Mouse (Mus musculus) layer of hippocampus, postnatal 36 days (tissue): Measurements from ENCODE around the gene Fam57a. TPM values are rescaled to one million over a fixed set of nuclear protein-coding genes. Genes with fewer than 3 reads are reported as not detected.

Experiments used
- DNase-seq, 2 experiments: peaks; one replicate each; pipeline ENCODE4 v3.0.0; 2022
- total RNA-seq, 2 experiments: library from RNA; stranded (reverse); gene quantifications; 2 replicates each; pipeline ENCODE4 v1.2.3; 2021

The Fam57a gene
- 10 to 100 TPM; 18.4 to 20.9 TPM for total RNA-seq

DNA sequence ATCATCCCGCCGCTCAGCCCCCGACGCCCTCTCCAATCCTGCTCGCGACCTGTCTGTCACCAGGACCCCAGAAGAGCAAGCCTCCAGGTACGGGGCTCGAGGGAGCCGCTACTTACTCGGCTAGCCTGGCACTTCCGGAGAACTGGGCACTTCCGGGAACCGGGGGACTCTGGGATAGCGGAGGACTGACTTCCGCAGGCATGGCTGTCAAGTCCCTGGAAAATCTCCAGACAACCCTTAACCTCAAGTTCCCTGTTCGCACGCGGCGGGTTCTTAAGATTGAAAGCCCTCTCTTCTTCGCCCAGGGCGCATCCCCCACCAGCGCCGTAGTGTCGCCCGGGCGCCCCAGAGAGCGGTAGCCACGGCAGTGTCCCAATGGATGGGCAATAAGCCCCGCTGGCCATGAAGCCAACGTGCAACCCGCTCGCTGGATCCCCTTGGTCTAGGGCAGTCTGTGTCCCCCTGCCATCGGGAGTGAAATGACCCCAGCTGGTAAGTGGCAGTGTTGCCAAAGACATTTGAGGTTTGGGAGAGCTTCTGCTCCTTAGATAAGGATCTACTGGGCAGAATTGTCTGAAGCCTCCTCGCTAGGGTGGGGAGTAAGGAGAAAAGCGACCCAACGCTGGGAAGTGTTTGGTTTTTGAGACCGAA is at the start of gene Fam57a, which contains the start of gene Vps53:
Gene Fam57a, plus strand, starts transcription at position 177 of the 651 bp plus-strand sequence.
Gene Vps53, minus strand, starts transcription at position 153 of the 651 bp plus-strand sequence.
- peak; percentile 89 to 91 for DNase-seq

DNA sequence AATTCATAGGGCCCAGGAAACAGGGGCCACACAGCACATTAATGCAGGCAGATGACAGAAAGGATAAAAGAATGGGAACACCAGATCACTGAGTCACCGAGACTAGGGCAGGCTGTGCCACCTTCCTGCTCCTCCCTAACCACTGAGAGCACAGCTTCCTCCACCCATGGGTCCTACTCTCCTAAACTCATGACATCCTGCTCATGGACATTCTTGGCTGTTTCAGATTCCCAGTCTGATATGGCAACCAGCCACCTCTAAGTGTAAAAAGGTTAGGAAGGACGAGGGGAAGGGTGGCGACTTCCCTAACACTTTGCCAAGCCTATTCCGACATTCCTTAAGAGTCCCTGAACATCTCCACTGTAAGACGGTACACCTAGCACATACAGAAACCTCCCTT is 48.6 kb upstream of the Fam57a start:
- no peak for DNase-seq

DNA sequence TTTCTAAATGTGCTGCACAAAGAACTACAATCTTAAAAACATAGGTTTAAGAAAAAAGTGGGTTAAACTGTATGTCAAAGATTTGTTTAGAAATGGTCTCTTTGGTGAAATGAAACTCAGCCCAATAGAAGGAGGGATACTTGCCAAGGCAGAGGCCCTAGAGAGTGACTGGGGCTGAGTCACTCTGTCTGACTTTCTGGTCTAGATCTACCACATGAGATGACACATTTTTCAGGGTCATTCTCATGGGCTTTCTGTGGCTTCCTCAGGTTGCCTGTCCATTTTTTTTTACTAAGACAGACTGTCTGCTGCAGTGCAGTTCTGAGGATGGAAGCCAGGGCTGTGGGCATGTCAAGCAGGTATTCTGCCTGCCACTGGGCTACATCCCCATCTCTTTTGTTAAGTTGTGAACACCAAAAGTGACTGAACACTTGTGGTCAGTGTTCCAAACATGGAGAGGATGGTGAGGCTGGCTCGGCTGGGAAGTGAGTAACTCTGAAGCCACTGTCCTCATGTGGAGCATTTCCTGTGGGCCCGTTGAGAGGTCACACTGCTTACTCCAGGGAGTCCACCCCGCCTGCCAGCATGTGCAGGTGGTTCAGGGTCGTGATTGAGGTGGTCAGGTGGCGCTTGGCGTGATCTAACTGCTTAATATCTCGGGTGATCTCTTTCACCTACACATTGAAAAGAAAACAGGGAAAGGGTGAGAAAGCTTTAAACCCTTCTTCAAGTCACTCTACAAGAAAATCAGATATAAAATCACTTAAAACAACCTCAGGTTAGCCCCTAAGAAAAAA is 43.6 kb upstream of the Fam57a start:
- no peak for DNase-seq

DNA sequence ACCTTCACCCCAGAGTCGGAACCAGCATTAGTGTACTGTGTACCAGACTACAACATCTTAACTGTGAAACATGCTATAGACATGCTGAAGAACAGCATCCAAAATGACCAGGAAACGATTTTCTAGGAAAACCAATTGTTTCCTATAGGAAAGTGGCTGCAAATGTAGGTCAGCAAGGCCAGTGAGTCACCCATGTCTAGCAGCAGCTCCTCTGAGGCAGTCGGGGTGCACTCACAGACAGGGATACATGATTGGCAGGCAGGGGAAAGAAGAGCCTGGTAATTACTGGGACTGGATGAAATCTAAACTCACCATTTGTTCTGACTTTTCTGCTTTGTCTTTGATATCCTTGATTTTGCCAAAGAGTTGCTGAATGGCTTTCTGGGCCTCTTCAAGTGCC is 41.5 kb upstream of the Fam57a start:
- DNase-seq: no peak

GRCm38 (mm10) chr11:76144386-76144785 is 35.1 kb upstream of the Fam57a start:
- DNase-seq: no peak

- DNase-seq: no peak
These were observed 34.3 kb upstream of the Fam57a start for GRCm38 (mm10) chr11:76145169-76145568.

- no peak for DNase-seq
These were observed 33.1 kb upstream of the Fam57a start for GRCm38 (mm10) chr11:76146187-76147010.

- peak in 1 of 2 experiments; percentile 7 for DNase-seq
These were observed 31.1 kb upstream of the Fam57a start for GRCm38 (mm10) chr11:76148055-76149008.

DNA sequence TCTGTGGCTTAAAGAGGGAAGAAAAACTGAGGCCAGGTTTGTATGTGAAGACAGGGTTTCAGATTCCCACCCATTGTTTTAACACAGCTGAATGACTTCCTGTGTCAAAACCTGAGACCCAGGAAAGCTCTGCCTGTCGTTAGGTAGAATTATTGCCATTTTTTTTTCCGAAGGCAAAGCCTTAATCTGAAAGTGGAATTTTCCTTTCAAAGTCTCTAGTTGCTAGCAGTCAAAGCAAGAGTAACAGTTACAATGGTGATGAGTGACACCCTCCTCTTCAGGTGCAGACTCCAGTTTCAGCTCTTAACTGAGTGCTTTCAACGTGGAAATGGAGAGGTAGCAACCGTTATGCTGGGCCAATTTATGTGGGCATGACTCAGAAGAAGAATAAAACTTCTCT is 28.5 kb upstream of the Fam57a start:
- DNase-seq: no peak

DNA sequence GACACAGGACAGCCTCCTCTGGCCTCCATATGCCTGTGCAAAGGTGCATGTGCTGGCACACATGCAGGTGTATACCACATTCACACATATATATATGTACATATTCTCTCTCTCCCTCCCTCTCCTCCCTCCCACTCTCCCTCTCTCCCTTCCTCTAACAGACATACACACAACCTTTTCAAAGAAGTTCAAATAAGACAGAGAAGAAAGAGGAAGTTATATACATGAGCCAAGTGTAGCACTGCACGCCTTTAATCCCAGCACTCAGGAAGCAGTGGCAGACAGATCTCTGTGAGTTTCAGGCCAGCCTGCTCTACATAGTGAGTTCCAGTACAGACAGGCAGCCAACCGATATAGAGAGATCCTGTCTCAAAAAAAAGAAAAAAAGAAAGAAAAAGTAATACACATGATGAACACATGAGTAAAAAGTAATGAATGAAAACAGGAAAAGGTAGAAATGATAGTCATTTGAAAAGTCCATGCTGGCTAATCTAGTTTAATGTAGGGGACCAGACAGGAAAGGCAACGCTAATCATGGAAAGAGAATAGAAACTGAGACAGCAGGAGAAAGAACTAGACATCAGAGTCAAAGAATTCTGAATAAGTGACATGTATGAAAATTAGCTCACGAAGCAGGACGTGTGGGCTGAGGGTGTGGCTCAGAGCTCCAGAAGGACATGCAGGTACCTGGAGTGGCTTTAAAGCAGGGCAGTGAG is 26.1 kb upstream of the Fam57a start:
- DNase-seq: no peak

- no peak for DNase-seq
These were observed 25.3 kb upstream of the Fam57a start for GRCm38 (mm10) chr11:76154200-76154599.

GRCm38 (mm10) chr11:76154861-76155260 is 24.6 kb upstream of the Fam57a start:
- no peak for DNase-seq

GRCm38 (mm10) chr11:76158375-76158774 is 21.1 kb upstream of the Fam57a start:
- no peak for DNase-seq

DNA sequence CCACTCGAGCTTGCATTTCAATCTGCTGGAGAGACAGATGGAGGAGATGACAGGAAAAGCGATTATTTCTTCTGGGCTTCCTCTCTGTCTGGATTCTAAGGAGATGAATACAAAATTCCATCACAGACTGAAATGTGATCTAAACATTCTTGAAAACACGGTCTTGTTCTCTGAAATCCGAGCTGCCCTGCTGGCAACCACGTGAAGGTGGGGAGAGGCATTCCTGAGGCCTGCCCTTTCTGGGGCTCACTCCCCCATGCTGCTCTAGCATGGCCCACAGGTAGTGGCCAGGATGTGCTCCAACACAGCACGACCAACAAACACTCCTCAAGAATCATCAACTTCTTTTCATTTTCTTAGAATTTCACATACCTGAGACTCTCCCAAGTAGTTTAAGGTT is 19.2 kb upstream of the Fam57a start:
- DNase-seq: no peak

GRCm38 (mm10) chr11:76166657-76167056 is 12.8 kb upstream of the Fam57a start:
- peak in 1 of 2 experiments; percentile 15 for DNase-seq

DNA sequence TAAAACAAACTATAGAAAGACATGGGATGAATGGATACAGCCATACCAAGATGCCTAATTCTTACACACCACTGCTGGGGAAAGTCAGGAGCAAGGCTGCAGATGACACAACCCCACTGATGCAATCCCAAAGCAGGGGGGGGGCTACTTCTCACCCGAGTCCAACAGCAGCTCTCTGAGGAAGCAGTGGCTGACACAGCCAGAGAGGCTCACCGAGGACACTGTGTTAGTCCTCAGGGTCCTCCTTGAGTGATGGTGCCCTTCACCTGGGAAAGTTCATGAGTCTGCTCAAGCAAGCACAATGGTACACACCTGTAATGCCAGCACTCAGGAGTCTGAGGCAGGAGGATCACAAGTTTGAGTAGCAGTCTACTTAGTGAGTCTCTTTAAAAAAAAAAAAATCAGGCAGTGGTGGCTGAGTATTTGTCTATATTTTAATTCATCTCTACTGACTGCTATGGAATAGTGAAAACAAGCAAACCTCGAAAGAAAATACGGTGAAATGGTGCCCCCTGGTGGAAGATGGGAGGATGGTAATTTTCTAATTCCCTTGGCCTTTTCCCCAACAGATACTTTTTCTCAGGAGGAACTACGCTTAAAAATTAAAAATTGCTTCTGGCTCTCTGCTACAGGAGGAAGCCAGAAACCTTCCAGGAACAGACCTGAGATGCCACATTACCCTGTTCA is 12.2 kb upstream of the Fam57a start:
- peak; percentile 56 to 73 for DNase-seq

GRCm38 (mm10) chr11:76168976-76169375 is 10.5 kb upstream of the Fam57a start:
- DNase-seq: no peak

GRCm38 (mm10) chr11:76170207-76170606 is 9.3 kb upstream of the Fam57a start:
- DNase-seq: no peak

GRCm38 (mm10) chr11:76178726-76179494 is 561 bp upstream of the Fam57a start:
- peak; percentile 36 to 48 for DNase-seq

DNA sequence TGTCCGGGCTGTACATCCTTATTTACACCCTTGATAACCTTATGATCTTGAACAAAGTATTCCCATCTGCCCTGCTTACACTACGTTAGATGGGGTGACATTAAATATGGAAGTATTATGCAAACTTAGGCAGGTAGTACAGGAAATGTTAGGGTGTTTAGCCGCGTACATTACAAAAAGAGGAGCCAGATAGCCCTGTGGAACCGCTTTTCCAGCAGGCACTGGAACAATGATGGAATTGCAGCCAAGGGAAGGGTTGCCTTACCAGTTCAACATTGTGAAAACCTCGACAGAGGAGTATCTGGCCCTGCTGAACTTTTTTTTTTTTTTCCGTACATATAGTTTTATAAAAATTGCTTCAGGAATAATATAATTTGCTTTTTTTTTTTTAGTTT is 672 bp downstream of the Fam57a start:
- DNase-seq: no peak
